Mouse (Mus musculus): ENCODE results near the gene Xpc. TPM values are rescaled to one million over a fixed set of nuclear protein-coding genes. Genes with fewer than 3 reads are reported as not detected.
A peak's percentile ranks its signal among the peaks of the same experiment; 100 is the strongest.
"Not testable (repeated sequence)": the region's sequence is repeated elsewhere in the genome, so short reads cannot be mapped to it uniquely, and the experiment has no call there.

Gene Xpc
- polyA plus RNA-seq, 1 experiment from 2014 or later: 14.2 TPM

- Histone ChIP-seq H3K4me2 (no peak overlapping the region), H3K4me1 (no peaks in the 10 kb centered on the region), H3K9me3 (no peaks in the 10 kb centered on the region), H3K27ac (peak overlapping the region; percentile 12; the same call in 1 of the 2 replicates), H3K4me3 (no peak overlapping the region), H3K36me3 (peaks cover 93% of the 10 kb centered on the region), H3K9ac (no peak overlapping the region), H3K27me3 (no peaks in the 10 kb centered on the region)
- no peak for ATAC-seq (ENCODE audit: insufficient number of reproducible peaks, low FRiP score, low TSS enrichment, low read depth)
- WGBS: 74% methylated on average over 9 of the region's 9 CpGs
These were observed 27.0 kb downstream of the Xpc start for GRCm38 (mm10) chr6:91488496-91489212.

- no peak for ATAC-seq (ENCODE audit: insufficient number of reproducible peaks, low FRiP score, low TSS enrichment, low read depth)
- Histone ChIP-seq H3K4me3 (no peak overlapping the region), H3K9me3 (no peaks in the 10 kb centered on the region), H3K4me1 (no peaks in the 10 kb centered on the region), H3K4me2 (no peak overlapping the region), H3K27me3 (no peaks in the 10 kb centered on the region), H3K9ac (no peak overlapping the region), H3K27ac (no peak overlapping the region), H3K36me3 (peaks cover 98% of the 10 kb centered on the region)
- WGBS: 91% methylated on average over 15 of the region's 15 CpGs
These were observed 28.8 kb downstream of the Xpc start for GRCm38 (mm10) chr6:91486736-91487453.

GRCm38 (mm10) chr6:91483371-91483770 is 32.3 kb downstream of the Xpc start:
- Histone ChIP-seq H3K4me3 (no peak overlapping the region), H3K9me3 (no peaks in the 10 kb centered on the region), H3K27me3 (no peaks in the 10 kb centered on the region), H3K36me3 (peaks cover 99% of the 10 kb centered on the region), H3K4me2 (no peak overlapping the region), H3K9ac (no peak overlapping the region), H3K27ac (no peak overlapping the region), H3K4me1 (no peaks in the 10 kb centered on the region)
- WGBS: 88% methylated on average over 2 of the region's 2 CpGs
- no peak for ATAC-seq (ENCODE audit: insufficient number of reproducible peaks, low FRiP score, low TSS enrichment, low read depth)

GRCm38 (mm10) chr6:91476541-91476940 is 39.1 kb downstream of the Xpc start:
- Histone ChIP-seq H3K27me3 (no peaks in the 10 kb centered on the region), H3K4me2 (no peak overlapping the region), H3K9ac (no peak overlapping the region), H3K36me3 (peaks cover 54% of the 10 kb centered on the region), H3K4me3 (no peak overlapping the region), H3K4me1 (peaks cover 20% of the 10 kb centered on the region), H3K9me3 (no peaks in the 10 kb centered on the region), H3K27ac (no peak overlapping the region)
- ATAC-seq (ENCODE audit: insufficient number of reproducible peaks, low FRiP score, low TSS enrichment, low read depth): no peak
- WGBS: 91% methylated on average over 2 of the region's 2 CpGs

GRCm38 (mm10) chr6:91474441-91475190 is 41.1 kb downstream of the Xpc start:
- no peaks in the 10 kb centered on the region for H3K9me3 ChIP-seq
- peak overlapping the region; percentile 75 for H3K9ac ChIP-seq
- ATAC-seq (ENCODE audit: insufficient number of reproducible peaks, low FRiP score, low TSS enrichment, low read depth): no peak
- H3K27ac ChIP-seq: peak overlapping the region; percentile 76; the same call in 1 of the 2 replicates
- peak overlapping the region; percentile 76 for H3K4me2 ChIP-seq
- peaks cover 21% of the 10 kb centered on the region for H3K4me1 ChIP-seq
- no peaks in the 10 kb centered on the region for H3K27me3 ChIP-seq
- H3K4me3 ChIP-seq: peak overlapping the region; percentile 79
- peaks cover 46% of the 10 kb centered on the region for H3K36me3 ChIP-seq
- 46% methylated on average over 9 of the region's 9 CpGs for WGBS

- under 1% methylated on average over 27 of the region's 27 CpGs for WGBS
- Histone ChIP-seq H3K4me2 (peak overlapping the region; percentile 76), H3K9ac (peak overlapping the region; percentile 75), H3K27me3 (no peaks in the 10 kb centered on the region), H3K4me1 (peaks cover 21% of the 10 kb centered on the region), H3K4me3 (peak overlapping the region; percentile 79), H3K36me3 (peaks cover 46% of the 10 kb centered on the region), H3K9me3 (no peaks in the 10 kb centered on the region), H3K27ac (peak overlapping the region; percentile 76)
- peak; percentile 24 for ATAC-seq (ENCODE audit: insufficient number of reproducible peaks, low FRiP score, low TSS enrichment, low read depth)
These were observed 41.8 kb downstream of the Xpc start for GRCm38 (mm10) chr6:91473805-91474440.

- Histone ChIP-seq H3K4me2 (peak within 1 kb of the TSS; percentile 76), H3K4me3 (peak within 1 kb of the TSS; percentile 79), H3K9ac (peak within 1 kb of the TSS; percentile 76), H3K27me3 (no peaks in the 10 kb centered on the region), H3K27ac (peak within 1 kb of the TSS; percentile 88), H3K36me3 (peaks cover 46% of the 10 kb centered on the region), H3K4me1 (peaks cover 21% of the 10 kb centered on the region), H3K9me3 (no peaks in the 10 kb centered on the region)
- peak; percentile 96 for ATAC-seq (ENCODE audit: insufficient number of reproducible peaks, low FRiP score, low TSS enrichment, low read depth)
- WGBS: under 1% methylated on average over 74 of the region's 74 CpGs
These were observed 42.6 kb downstream of the Xpc start, which contains the start of the genes Chchd4 and Tmem43 for GRCm38 (mm10) chr6:91472868-91473804. Gene Chchd4 (minus strand): TSS chr6:91473546. Gene Tmem43 (plus strand): TSS chr6:91473703.

- Histone ChIP-seq H3K27me3 (no peaks in the 10 kb centered on the region), H3K36me3 (peaks cover 46% of the 10 kb centered on the region), H3K4me1 (peaks cover 21% of the 10 kb centered on the region), H3K9ac (peak overlapping the region; percentile 76), H3K9me3 (no peaks in the 10 kb centered on the region), H3K4me3 (peak overlapping the region; percentile 79), H3K4me2 (peak overlapping the region; percentile 76), H3K27ac (peak overlapping the region; percentile 88)
- ATAC-seq (ENCODE audit: insufficient number of reproducible peaks, low FRiP score, low TSS enrichment, low read depth): no peak
- 24% methylated on average over 6 of the region's 6 CpGs for WGBS
These were observed 43.4 kb downstream of the Xpc start for GRCm38 (mm10) chr6:91472319-91472718.

GRCm38 (mm10) chr6:91471427-91471826 is 44.3 kb downstream of the Xpc start:
- H3K4me3 ChIP-seq; H3K9me3 ChIP-seq; ATAC-seq (ENCODE audit: insufficient number of reproducible peaks, low FRiP score, low TSS enrichment, low read depth); H3K9ac ChIP-seq; H3K27me3 ChIP-seq; H3K27ac ChIP-seq: not testable (repeated sequence)
- Histone ChIP-seq H3K4me1 (peaks cover 21% of the 10 kb centered on the region), H3K4me2 (0 out of 2 replicates have a peak overlapping the region, but pooled peaks have one; percentile 76), H3K36me3 (peaks cover 46% of the 10 kb centered on the region)
- WGBS: 92% methylated on average over 3 of the region's 3 CpGs

- Histone ChIP-seq H3K27me3 (no peaks in the 10 kb centered on the region), H3K4me3 (no peak overlapping the region), H3K27ac (no peak overlapping the region), H3K4me1 (peaks cover 21% of the 10 kb centered on the region), H3K36me3 (peaks cover 50% of the 10 kb centered on the region), H3K9me3 (no peaks in the 10 kb centered on the region), H3K9ac (no peak overlapping the region), H3K4me2 (no peak overlapping the region)
- no peak for ATAC-seq (ENCODE audit: insufficient number of reproducible peaks, low FRiP score, low TSS enrichment, low read depth)
- 79% methylated on average over 2 of the region's 2 CpGs for WGBS
These were observed 45.0 kb downstream of the Xpc start for GRCm38 (mm10) chr6:91470712-91471111.
